Mouse (Mus musculus): ENCODE measurements at regions not wholly inside any gene's neighbourhood (a gene's known extent, or its start where the extent isn't known, plus 50 kb on each side); places are given as distances from the start of the nearest gene placed in this dataset.

- no peak for TF ChIP-seq CTCF (IDR thresholded peaks at IDR 0.05; ENCODE audit: extremely low read depth, insufficient read length, insufficient replicate concordance, low read depth, low read length)
- no peak for TF ChIP-seq POLR2A (IDR thresholded peaks at IDR 0.05; ENCODE audit: low read depth, low read length)
Measured at GRCm38 (mm10) chr13:6461363-6461762, 86.6 kb upstream of the Pitrm1 start.
